Mouse (Mus musculus) forebrain, embryonic 15.5 days (tissue): ENCODE results near the gene Gm7247. TPM values are rescaled to one million over a fixed set of nuclear protein-coding genes. Genes with fewer than 3 reads are reported as not detected.
"Not testable (repeated sequence)": the region's sequence is repeated elsewhere in the genome, so short reads cannot be mapped to it uniquely, and the experiment has no call there.

Source experiments
- ATAC-seq: fragments of 200-750 bp; cut with Nextera tagmentation; replicated peaks from 2 replicates; pipeline ENCODE4 v1.8.0; 2017; ENCODE audit warnings: mild to moderate bottlenecking, moderate TSS enrichment, moderate library complexity
- H3K27ac ChIP-seq: fragments of 300-500 bp; sonication (generic); replicated peaks from 2 replicates; pipeline ENCODE4 v1.5.1; 2015; ENCODE audit warnings: mild to moderate bottlenecking, inconsistent platforms
- H3K27me3 ChIP-seq: fragments of 300-500 bp; sonication (generic); 2 replicates; pipeline ENCODE4 v1.6.1; 2015; ENCODE audit warnings: inconsistent platforms
- H3K36me3 ChIP-seq: fragments of 300-500 bp; sonication (generic); 2 replicates; pipeline ENCODE4 v1.6.1; 2015; ENCODE audit warnings: mild to moderate bottlenecking, inconsistent platforms
- H3K4me1 ChIP-seq: fragments of 300-500 bp; sonication (generic); 2 replicates; pipeline ENCODE4 v1.6.1; 2015; ENCODE audit warnings: inconsistent platforms
- H3K4me2 ChIP-seq: fragments of 300-500 bp; sonication (generic); replicated peaks from 2 replicates; pipeline ENCODE4 v1.6.1; 2015; ENCODE audit warnings: mild to moderate bottlenecking, inconsistent platforms
- H3K4me3 ChIP-seq: fragments of 300-500 bp; sonication (generic); 2 replicates; pipeline ENCODE4 v1.5.1; 2015; ENCODE audit warnings: mild to moderate bottlenecking, inconsistent platforms
- H3K9ac ChIP-seq: fragments of 300-500 bp; sonication (generic); replicated peaks from 2 replicates; pipeline ENCODE4 v1.6.1; 2015; ENCODE audit warnings: mild to moderate bottlenecking, inconsistent platforms
- H3K9me3 ChIP-seq: fragments of 300-500 bp; sonication (generic); 2 replicates; pipeline ENCODE4 v1.6.1; 2016; ENCODE audit warnings: inconsistent platforms
- WGBS: fragments of 180-500 bp; shearing (Covaris S2); methylation state at CpG from one replicate; pipeline ENCODE4 v1.1.7; 2015; ENCODE audit warnings: mixed read lengths; 5-methylcytosine and 5-hydroxymethylcytosine counted together
- polyA plus RNA-seq: library from polyadenylated mRNA; unstranded; fragments of >200 nt; fragmentation: Nextera tagmentation; extraction: Ambion mirVana; gene quantifications from 2 replicates; pipeline ENCODE4 v1.2.1, GENCODE M21; 2015

Gm7247 gene
- polyA plus RNA-seq, 1 experiment from 2014 or later: not detected

GRCm38 (mm10) chr14:51497958-51498357 is 136.4 kb downstream of the Gm7247 start:
- Histone ChIP-seq H3K36me3 (no peaks in the 10 kb centered on the region), H3K27me3 (no peaks in the 10 kb centered on the region), H3K4me3 (no peak overlapping the region)

GRCm38 (mm10) chr14:51499707-51500275 is 138.2 kb downstream of the Gm7247 start:
- Histone ChIP-seq H3K27ac (no peak overlapping the region), H3K4me2 (no peak overlapping the region), H3K27me3 (no peaks in the 10 kb centered on the region), H3K9ac (no peak overlapping the region), H3K9me3 (no peaks in the 10 kb centered on the region), H3K4me3 (no peak overlapping the region), H3K4me1 (no peaks in the 10 kb centered on the region), H3K36me3 (no peaks in the 10 kb centered on the region)
- ATAC-seq: no peak
- 86% methylated on average over 2 of the region's 2 CpGs for WGBS

More at GRCm38 (mm10) chr14:51497958-51498357, 136.4 kb downstream of the Gm7247 start:
- no peak overlapping the region for H3K4me2 ChIP-seq
- WGBS: 86% methylated on average over 2 of the region's 2 CpGs
- H3K27ac ChIP-seq: no peak overlapping the region
- H3K9me3 ChIP-seq: no peaks in the 10 kb centered on the region
- no peak for ATAC-seq
- no peaks in the 10 kb centered on the region for H3K4me1 ChIP-seq
- no peak overlapping the region for H3K9ac ChIP-seq

GRCm38 (mm10) chr14:51500461-51500860 is 138.9 kb downstream of the Gm7247 start:
- WGBS: 91% methylated on average over 4 of the region's 4 CpGs
- Histone ChIP-seq H3K4me1 (no peaks in the 10 kb centered on the region), H3K27me3 (no peaks in the 10 kb centered on the region)

GRCm38 (mm10) chr14:51507416-51507815 is 145.9 kb downstream of the Gm7247 start:
- no peak overlapping the region for H3K4me2 ChIP-seq
- no peaks in the 10 kb centered on the region for H3K36me3 ChIP-seq
- no peak overlapping the region for H3K27ac ChIP-seq
- H3K4me1 ChIP-seq: no peaks in the 10 kb centered on the region
- no peak overlapping the region for H3K9ac ChIP-seq
- no peaks in the 10 kb centered on the region for H3K27me3 ChIP-seq
- no peak for ATAC-seq
- no peak overlapping the region for H3K4me3 ChIP-seq
- WGBS: 94% methylated on average over 8 of the region's 8 CpGs
- H3K9me3 ChIP-seq: no peaks in the 10 kb centered on the region

More at GRCm38 (mm10) chr14:51500461-51500860, 138.9 kb downstream of the Gm7247 start:
- H3K9me3 ChIP-seq: no peaks in the 10 kb centered on the region
- ATAC-seq: no peak
- no peak overlapping the region for H3K9ac ChIP-seq
- no peak overlapping the region for H3K4me3 ChIP-seq
- H3K4me2 ChIP-seq: no peak overlapping the region
- no peaks in the 10 kb centered on the region for H3K36me3 ChIP-seq
- H3K27ac ChIP-seq: no peak overlapping the region

- no peak within 1 kb of the TSS for H3K4me2 ChIP-seq
- no peaks in the 10 kb centered on the region for H3K36me3 ChIP-seq
- H3K27me3 ChIP-seq: no peaks in the 10 kb centered on the region
- WGBS: 94% methylated on average over 4 of the region's 4 CpGs
- no peaks in the 10 kb centered on the region for H3K4me1 ChIP-seq
- H3K4me3 ChIP-seq: no peak within 1 kb of the TSS
- H3K9ac ChIP-seq: no peak within 1 kb of the TSS
- no peak within 1 kb of the TSS for H3K27ac ChIP-seq
- H3K9me3 ChIP-seq: no peaks in the 10 kb centered on the region
- no peak for ATAC-seq
Observed at GRCm38 (mm10) chr14:51552490-51552889, 190.9 kb downstream of the Gm7247 start, which contains the start of gene Gm5622. Gm5622 (plus strand) TSS chr14:51552790.

- not testable (repeated sequence) for H3K4me3 ChIP-seq, H3K27me3 ChIP-seq, H3K27ac ChIP-seq, H3K4me2 ChIP-seq, H3K9ac ChIP-seq, H3K9me3 ChIP-seq, H3K36me3 ChIP-seq, H3K4me1 ChIP-seq, ATAC-seq
- 94% methylated on average over 2 of the region's 2 CpGs for WGBS
Observed at GRCm38 (mm10) chr14:51573963-51574362, 212.4 kb downstream of the Gm7247 start, which contains the start of gene Gm17175. Gm17175 (minus strand) TSS chr14:51574063.

- not testable (repeated sequence) for H3K27me3 ChIP-seq, H3K27ac ChIP-seq, H3K4me3 ChIP-seq, H3K9me3 ChIP-seq, H3K4me1 ChIP-seq, H3K4me2 ChIP-seq, H3K36me3 ChIP-seq, ATAC-seq, H3K9ac ChIP-seq
- WGBS: 92% methylated on average over 4 of the region's 4 CpGs
Observed at GRCm38 (mm10) chr14:51592039-51592438, 230.5 kb downstream of the Gm7247 start, which contains the start of gene Gm17174. Gm17174 (minus strand) TSS chr14:51592139.

GRCm38 (mm10) chr14:51611210-51611609 is 249.7 kb downstream of the Gm7247 start, which contains the start of gene Gm17078:
Gm17078 (minus strand) TSS chr14:51611310.
- Histone ChIP-seq H3K9me3 (no peaks in the 10 kb centered on the region), H3K4me3 (no peak within 1 kb of the TSS), H3K36me3 (no peaks in the 10 kb centered on the region), H3K4me2 (no peak within 1 kb of the TSS), H3K27me3 (no peaks in the 10 kb centered on the region), H3K9ac (no peak within 1 kb of the TSS), H3K4me1 (no peaks in the 10 kb centered on the region), H3K27ac (no peak within 1 kb of the TSS)
- ATAC-seq: no peak
- 94% methylated on average over 1 of the region's 1 CpGs for WGBS

Other genes starting within 250 kb of the Gm7247 start
- gene Eddm3b, start 247.3 kb upstream of the Gm7247 start, polyA plus RNA-seq: not detected in 2 replicates
- 0.36 and 0.40 TPM in 2 replicates for gene Rnase6, start 237.8 kb upstream of the Gm7247 start, polyA plus RNA-seq
- gene Rnase1, start 215.0 kb upstream of the Gm7247 start, polyA plus RNA-seq: 0.23 and 0.26 TPM in 2 replicates
- gene Rnase2b, start 199.5 kb upstream of the Gm7247 start, polyA plus RNA-seq: not detected in 2 replicates
- not detected in 2 replicates for gene Ang2, start 162.6 kb upstream of the Gm7247 start, polyA plus RNA-seq
- gene Ear14, start 158.4 kb upstream of the Gm7247 start, polyA plus RNA-seq: not detected in 2 replicates
- gene Rnase2a, start 105.6 kb upstream of the Gm7247 start, polyA plus RNA-seq: not detected in 2 replicates
- not detected in 2 replicates for gene Vmn2r88, start 49.1 kb downstream of the Gm7247 start, polyA plus RNA-seq
- gene Vmn2r89, start 90.1 kb downstream of the Gm7247 start, polyA plus RNA-seq: not detected in 2 replicates
- gene Gm5622, start 191.0 kb downstream of the Gm7247 start, polyA plus RNA-seq: not detected in 2 replicates
- gene Gm17175, start 212.3 kb downstream of the Gm7247 start, polyA plus RNA-seq: not detected in 2 replicates
- not detected in 2 replicates for gene Gm17174, start 230.4 kb downstream of the Gm7247 start, polyA plus RNA-seq
- gene Gm17078, start 249.6 kb downstream of the Gm7247 start, polyA plus RNA-seq: not detected in 2 replicates